Mouse (Mus musculus) cerebellum, adult 9-10 months (tissue): ENCODE data around the gene Kirrel3.
A peak's percentile ranks its signal among the peaks of the same experiment; 100 is the strongest.

ENCODE experiments used
- DNase-seq: peaks from one replicate; pipeline ENCODE4 v3.0.0; 2022

Kirrel3 gene

DNA sequence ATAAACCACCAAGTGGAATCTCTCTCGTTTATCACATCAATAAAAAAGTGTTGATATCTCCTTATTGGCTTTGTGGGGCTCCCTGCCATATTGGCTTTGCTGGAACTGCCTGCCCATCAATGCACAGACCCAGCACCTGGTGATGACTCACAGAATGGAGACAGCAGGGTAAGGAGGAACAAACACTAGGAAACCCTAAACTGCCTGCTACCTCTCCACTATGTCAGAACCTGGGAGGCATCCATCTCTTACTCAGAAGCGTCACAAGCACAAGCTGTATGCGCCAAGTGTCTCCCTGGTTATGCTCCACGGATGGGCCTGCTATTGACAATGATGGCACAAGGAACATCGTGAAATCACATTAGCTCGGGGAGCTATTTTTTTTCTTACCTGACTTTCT, 33.2 kb downstream of the Kirrel3 start:
- DNase-seq: no peak

DNA sequence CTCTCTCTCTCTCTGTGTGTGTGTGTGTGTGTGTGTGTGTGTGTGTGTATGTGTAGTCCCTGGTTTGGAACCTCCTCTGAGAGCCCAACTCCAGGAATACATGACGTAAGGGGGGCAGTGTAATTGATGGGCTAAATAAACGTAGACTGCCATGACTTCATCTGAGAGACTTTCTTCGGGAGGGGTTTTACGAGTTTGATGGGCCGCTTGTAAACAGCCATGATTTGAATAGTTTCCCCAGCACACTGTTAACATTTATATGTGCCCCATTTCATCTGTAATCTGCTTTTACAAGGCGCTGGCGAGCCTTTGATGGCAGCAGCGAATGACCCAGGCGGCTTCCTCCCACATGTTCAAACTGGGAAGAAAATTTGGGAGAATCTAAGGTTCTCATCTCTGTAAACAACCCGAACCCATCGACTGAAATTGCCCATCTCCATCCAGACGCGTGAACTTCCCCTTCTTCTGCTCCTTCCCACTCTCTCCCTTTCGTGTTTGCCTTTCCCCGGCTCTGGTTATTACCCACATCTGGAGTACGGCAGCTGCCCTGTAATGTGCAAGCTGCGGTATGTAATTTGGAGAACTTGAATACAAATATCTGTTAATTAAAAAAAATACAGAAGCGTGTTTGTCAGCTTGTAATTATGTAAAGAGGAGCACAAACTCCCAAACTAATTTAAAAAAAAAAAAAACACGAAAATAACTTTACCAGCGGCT, 34.7 kb downstream of the Kirrel3 start:
- no peak for DNase-seq

DNA sequence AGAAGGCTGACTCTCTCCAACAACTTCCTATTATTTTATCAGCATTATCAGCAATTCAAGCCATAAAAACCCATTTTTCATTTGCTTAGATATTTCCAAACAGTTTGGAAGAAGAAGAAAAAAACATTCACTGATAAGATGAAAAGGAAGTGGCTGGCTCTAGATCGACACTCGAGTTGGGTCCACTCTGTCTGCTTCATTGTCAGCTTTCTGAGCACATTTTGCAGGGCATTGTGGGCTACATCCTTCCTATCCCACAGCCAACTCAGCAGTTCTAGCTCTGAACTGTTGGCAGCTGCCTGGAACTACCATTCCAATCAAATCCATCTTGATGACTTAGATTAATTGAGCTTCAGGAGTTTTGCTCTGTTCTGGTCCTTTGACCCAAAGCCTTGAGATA, 40.0 kb downstream of the Kirrel3 start:
- DNase-seq: no peak

DNA sequence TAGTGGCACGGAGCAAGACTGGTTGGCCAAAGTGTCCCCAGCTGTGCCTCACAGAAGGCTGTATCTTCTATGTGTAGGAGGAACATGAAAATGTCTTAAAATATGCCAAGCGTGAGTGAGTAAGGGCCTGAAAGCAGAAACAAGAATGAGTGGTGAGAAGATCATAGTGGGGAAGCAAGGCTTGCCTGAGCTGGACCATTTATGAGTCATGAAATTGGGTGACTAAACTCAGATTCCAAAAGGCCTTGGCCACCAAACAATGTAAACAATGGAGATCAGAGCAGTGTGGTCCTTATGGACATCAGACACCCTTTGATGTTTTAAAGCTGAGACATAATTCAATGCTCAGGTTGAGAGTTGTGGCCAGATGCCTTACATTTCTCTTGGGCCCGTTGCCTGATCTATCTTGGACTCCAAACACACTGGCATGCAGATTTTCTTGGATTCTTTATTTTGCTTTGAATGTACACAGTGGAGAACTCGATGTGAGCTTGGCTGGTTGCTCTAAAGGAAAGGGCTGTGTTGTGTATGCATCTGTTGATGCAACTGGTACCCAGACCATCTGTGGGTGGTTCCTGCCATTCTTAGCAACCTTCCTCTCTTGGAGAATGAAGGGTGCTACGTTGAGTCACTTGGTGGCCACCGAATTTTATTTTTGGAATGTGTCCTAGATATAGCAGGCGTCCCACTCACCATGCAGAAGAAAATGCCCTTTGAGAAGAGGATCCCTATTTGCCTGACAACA, 53.1 kb downstream of the Kirrel3 start:
- no peak for DNase-seq

DNA sequence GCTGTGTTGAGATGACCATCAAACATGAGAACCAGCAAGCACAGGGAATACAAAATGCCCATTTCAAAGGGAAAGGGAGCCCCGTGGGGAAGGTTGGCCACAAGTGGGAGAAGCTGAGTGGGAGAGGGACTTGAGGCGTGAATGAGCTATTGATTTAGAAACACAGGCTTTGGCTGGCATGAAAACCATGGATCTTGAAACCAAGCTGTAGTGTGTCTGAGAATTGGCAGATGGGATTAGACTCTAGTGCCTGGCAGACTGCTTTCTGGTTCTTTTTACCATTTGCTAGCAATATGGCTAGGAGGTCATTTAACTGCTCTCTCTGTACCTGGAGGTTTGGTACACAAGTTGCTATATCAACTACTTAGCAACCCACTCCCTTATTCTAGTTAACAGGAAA, 56.2 kb downstream of the Kirrel3 start:
- peak; percentile 57 for DNase-seq

DNA sequence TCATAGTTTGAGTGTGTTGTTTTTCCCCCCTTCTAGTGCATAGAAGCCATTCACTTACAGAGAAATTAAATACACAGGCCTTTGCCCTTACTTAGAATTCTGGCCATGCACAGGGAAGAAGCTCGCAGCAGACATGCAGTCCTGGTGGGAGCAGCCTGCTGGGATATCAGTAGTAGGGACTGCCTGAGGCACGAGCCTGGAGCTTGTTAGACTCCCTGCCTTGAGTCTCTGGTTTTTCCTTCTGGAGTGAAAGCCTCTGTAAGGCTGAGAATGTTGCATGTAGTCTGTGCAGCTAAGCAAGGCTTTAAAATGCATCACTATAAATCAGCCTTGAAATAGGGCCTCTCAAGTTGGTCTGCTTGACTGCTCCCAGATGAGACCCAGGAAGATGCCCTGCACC, 70.0 kb downstream of the Kirrel3 start:
- no peak for DNase-seq

DNA sequence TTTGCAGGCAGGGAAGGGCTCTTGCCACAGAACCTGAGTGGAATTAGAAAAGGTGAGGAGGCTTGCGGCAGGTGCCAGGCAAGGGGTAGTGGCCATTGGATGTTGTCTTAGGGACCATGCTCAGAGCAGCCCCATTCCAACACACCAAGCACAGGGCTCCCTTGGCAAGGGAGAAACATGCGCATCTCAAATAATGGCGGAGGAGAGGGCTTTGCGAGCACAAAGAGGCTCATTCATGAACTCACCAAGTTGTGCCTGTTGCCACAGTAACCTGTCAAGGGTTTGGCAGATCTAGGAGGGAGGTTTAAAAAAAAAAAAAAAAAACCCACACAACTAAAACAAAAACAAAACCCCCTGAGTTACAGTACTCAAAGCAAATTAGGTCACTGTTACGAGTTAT, 72.2 kb downstream of the Kirrel3 start:
- DNase-seq: peak; percentile 34

DNA sequence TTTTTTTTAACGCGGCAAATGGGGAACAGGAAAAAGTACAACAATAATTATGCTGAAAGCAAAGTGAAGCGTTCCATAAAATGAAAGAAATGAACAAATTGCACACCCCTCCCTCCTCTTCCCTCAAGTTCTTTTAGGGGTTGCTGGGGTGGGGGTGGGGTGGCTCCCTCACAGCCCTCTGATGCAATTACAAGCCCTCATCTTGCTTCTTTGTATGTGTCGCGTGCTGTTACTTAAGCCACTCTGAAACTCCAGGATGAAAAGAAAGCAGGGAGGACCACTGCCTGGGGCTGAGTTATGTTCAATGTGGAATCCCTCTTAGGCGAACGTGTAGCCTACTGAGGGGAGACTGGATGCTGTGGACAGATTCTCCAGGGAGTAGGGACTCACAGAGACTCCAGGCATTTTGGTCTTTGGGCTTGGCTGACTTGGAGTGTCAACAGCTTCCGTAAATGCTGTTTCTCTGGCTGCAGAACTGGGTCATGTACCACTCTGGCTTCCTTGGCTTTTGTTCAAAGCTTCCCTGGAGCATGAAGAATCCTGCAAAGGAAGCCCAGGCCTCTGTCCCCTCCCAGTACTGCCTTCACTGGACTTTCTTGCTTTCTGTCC, 72.7 kb downstream of the Kirrel3 start:
- peak; percentile 92 for DNase-seq

DNA sequence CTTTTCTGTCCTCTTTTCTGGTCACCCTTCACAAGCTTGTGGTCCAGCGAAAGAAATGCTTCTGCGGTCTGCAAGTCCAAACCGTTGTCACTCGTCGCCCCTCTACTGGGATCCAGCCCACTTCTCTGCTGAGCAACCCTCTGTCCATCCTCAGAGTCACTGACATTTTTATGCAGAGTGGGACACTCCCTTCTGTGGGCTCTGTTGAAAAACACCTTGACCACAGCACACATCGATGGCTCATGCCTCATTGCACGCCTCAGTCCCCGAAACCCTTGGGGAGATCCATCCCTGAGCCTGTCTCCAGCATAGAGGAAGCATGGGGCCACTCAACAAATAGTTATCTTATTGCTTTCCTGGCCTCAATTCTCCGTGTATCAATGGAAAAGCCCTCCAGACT, 73.4 kb downstream of the Kirrel3 start:
- no peak for DNase-seq

DNA sequence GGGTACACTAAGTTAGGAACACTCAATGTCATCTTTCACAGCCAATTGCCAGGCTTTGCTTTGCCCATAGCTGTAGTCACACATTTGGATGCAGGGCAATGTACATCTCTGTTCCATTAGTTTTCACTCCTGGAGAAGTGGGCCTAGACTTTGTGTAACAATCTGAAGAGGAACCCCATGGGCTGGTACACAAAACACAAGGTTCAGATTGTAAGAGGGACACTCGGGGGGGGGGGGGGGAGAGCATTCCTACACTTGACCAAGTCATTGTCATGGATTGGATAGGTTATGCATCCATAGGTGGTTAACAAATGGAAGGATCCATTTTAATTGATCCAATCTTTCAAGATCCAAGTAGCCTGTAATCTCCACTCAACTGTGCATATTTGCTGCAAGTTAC, 75.6 kb downstream of the Kirrel3 start:
- no peak for DNase-seq

DNA sequence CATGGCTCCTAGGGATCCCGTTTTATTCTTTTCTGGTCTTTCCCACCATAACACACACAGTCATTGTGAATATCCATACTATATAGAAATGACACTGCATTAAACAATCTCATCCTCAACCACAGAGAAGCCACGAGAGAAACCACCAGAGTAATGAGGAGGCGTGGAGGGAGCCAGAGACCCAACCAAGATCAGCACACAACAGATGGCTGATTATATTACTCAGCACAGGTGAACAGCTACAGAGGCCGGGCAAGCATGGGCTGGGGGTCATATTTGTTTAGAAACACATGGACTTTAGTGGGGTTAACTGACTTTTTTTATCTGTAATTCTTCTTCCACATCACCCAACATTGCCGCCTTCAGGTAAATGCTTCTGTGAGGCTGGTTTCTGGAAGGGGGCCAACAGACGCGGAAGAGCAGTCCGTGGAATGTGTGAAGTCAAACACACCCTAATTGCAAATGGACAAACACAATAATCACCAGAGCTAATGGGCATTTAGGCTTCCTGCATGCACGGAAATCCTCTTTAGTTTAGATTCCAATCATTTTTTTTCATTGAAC, 76.8 kb downstream of the Kirrel3 start:
- peak; percentile 63 for DNase-seq

DNA sequence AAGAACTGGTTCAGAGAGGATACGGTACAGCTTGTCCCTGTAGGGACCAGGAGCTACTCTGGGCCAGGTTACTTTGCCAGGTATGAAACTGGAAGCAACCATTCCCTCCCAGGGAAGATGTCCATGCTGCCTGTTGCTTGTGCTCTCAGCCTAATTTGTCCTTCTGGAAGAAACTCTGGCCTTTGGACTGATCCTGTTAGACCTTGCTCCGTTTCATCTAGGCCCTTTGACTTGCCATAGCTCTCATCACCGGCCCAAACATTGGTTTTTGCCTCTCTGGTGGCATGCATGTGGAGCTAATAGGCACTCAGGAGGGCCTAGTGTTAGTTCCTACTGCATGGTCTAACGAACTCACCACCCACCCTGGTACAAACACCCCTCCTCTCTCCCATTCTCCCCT, 88.2 kb downstream of the Kirrel3 start:
- DNase-seq: no peak

DNA sequence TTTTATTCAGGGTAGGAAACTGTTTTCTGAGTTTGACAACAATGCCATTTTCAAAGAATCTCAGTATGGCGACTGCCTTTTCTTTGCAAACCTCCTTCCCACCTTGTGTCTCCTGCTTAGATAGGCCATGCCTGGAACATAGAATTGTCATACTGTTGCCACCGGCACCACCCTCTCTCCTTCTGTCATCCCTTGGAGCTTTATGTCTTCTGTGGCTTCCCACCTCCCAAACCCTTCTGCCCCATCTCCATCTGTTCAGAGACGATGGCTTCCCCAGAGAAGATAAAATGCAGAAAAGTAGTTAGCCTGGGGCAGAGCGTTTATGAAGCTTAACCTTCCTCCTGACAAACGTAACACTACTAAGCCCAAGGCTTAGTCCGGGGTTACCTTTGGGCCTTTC, 88.9 kb downstream of the Kirrel3 start:
- no peak for DNase-seq

DNA sequence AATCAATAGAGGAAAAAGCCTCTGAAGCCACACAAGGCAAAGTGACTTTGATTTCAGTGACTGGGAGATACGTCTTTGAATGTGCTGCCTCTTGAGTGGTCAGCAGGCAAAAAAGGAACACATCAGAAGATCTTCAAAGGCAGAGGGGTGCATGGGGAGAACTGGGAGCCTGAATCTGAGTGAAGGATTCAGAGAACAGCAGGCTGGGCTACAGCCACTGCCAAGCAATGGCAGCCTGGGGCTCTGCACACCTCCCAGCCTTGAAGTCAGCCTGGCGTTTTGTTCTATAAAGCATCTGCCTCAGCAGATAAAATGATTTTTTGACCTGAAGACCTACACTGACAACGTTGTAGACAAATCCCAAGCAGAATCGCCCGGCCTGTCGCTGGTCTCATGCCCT, 93.5 kb downstream of the Kirrel3 start:
- DNase-seq: no peak

DNA sequence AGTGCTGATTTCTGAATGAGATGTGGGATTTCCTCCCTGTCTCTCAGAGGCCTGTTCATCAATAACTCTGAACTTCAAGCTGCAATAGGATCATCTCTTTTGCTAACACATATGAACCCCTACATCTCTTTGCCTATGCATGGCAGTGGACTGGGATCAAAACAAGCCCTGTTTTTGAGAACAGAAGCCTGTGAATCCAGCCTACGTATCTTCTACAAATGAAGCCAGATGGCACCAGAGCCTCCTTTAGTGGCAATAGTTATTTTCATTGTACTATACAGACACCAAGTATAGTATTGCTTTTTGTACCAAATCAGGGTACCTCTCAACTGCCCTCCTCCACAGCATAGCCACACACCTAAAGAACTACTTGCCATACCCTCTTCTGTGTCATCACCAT, 94.4 kb downstream of the Kirrel3 start:
- DNase-seq: no peak

DNA sequence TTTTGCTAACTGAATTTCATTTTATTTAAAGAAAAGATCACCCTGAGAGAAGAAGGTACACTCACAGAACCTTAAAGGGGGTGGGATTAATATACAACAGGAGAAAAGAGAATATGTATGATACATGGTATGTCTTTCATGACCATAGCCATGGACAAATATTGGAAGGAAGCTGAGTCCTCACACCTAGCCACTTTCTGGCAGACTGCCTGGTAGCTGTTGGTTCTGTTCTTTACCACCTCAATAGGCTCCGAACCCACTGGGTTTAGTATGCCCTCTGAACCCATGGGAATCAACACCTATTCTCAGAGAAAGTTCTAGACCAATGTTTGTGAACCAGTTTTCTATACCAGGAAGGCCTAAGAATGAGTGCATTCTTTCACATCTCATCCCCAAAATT, 96.8 kb downstream of the Kirrel3 start:
- no peak for DNase-seq

DNA sequence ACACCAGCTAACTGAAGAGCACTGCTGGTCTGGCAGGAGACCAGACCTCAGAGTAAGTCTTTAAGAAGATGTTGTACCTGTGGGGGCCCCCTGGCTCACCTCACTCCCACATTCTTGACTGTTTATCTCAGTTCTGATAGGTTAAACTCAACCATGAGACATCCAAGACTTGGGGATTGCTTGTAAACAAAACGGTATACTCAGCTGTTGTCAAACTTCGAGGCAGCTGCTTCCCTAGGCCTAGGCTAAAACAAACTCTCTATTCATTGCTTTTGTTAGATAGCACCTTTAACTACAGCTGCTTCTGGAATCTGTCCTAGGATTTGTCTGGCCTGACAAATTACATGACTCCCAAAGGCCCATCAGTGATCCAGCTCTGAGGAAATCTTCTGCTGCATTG, 99.8 kb downstream of the Kirrel3 start:
- no peak for DNase-seq

DNA sequence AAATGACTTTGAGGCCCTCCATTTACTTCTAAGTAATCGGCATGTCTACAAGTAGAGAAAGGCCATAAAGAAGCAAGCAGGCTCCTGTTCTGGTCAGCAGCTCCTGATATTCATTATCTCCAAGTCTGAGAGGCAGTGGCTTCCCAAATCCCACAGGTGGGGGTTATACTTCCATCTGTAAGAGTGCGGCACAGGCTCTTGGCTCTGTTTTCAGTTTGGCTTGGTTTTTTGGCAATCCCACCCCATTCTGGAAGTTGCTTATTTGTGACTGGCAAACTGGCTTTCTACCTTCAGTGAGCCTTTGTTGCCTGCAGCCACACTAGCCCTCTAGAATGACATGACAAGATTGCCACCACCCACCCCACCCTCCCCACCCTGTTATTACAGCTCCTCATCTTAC, 100.4 kb downstream of the Kirrel3 start:
- DNase-seq: peak; percentile 61

DNA sequence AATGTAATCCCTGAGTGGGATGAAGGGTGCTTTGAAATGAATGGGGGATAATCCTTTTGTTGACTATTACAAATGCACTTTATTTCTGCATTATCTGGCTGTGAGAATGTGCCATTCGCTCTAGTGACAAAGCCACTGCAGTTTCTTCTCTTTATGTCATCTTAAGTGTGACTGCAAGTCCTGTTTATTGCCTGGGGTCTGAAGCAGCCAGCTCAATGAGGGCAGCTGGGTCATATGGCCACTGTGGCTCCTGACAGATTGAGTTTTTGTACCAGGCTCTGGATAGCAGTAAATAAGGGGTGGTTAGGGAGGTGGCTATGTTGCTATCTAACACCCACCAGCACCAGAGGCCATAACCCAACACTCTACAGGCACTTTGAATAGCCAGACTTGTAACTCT, 104.1 kb downstream of the Kirrel3 start:
- no peak for DNase-seq

DNA sequence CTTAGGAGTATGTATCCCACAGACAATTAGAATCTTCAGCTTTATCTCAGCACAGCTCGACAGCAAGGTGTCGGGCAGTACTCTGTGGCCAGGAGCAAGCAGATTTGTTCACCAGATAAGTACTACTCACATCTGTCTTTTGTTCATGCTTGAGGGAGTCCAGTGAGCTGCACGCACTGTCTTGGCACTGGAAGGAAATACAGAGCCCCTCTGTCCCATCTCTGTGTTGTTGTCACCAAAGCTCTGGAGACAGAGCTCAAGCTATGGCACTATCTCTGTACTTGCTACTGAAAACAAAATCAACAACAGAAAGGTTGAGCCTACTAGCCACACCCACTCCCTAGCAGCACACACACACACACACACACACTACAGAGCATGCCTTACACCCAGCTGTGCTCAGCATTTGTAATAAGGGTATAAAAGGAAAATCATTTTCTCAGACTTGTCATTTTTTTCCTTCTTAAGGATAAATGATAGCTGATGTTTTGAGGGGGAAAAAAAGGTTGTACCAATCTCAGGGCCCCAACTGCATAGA, 106.4 kb downstream of the Kirrel3 start:
- no peak for DNase-seq

DNA sequence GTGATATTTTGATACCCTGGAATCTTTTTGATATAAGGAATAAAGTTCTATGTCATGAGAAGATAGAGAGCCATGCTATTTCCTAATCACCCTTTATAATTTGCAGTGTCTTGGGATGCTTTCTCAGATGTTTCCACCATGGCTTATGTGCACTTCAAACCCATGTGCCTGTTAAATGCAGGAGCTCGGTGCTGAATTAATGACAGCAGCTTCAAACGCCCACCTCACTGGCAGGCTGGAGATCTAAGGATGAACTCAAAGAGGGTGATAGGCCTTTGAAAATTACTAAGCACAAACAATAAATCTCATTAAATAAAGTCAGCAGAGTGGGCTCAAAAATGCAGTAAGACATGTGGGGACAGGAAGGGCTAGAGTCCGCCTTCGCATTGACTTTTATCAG, 108.2 kb downstream of the Kirrel3 start:
- DNase-seq: no peak

DNA sequence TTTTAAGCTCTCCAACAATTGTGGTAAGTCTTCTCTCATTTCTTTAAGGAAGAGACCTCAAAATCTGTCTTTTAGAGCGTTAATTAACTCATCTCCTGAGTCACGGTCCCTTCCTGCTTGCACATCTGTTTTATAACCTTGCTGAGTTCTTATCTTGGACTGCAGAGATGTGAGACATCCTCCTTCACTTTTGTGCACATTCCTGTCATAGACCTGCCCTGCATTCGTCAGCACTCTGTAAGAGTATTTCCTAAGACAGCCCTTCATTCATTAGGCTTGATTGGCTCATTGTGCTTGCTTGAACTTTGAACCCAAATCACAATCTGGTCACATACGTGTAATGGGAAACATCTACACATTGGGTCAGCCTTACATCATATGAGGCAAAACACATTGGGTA, 114.6 kb downstream of the Kirrel3 start:
- no peak for DNase-seq

DNA sequence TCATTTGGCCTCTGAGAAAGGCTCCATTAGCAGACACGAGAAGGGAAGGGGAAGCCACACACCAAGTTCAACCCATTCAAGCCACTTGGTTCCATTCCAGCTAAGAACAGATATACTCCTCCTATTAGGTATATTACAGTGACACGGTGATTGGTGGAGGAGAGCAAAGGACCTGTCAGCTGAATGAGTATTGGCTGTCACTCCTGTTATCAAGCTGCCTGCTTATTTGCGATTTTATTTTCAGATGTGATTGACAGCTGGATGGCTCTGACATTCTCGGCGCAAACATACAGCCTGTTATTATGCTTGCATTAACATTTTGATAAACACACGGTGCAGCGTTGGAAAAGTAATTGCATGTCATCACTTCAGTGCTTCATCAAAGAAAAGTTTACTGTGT, 118.1 kb downstream of the Kirrel3 start:
- no peak for DNase-seq

DNA sequence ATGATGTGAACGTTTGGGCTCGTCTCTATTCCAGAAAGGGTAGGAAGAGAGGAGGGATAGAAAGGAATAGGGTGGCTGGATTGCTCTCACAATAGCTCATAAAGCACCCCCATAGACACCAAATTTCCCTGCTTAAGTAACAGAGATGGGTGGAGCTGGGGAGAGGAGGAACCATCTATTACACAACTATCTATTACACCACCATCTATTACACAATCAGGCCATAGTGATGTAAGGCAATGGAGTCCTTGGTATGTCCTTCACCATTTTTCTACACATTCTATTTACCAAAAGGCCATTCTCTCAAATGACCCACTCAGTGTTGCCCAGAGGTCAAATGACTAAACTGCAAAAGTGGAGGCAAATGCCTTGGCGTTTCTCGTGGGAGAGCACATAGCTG, 119.2 kb downstream of the Kirrel3 start:
- DNase-seq: no peak
